Mouse (Mus musculus) heart, embryonic 11.5 days (tissue): ENCODE measurements at regions not wholly inside any gene's neighbourhood (a gene's known extent, or its start where the extent isn't known, plus 50 kb on each side); places are given as distances from the start of the nearest gene placed in this dataset.
A peak's percentile ranks its signal among the peaks of the same experiment; 100 is the strongest.

ENCODE experiments used
- ATAC-seq: fragments of 200-750 bp; cut with Nextera tagmentation; replicated peaks from 2 replicates; pipeline ENCODE4 v1.8.0; 2017; ENCODE audit warnings: moderate library complexity; ENCODE audit not compliant: insufficient number of reproducible peaks, low FRiP score, low TSS enrichment
- H3K27ac ChIP-seq: fragments of 300-500 bp; sonication (generic); 2 replicates; pipeline ENCODE4 v1.5.1; 2014; ENCODE audit warnings: mild to moderate bottlenecking, low read depth, low read length
- H3K27me3 ChIP-seq: fragments of 300-500 bp; sonication (generic); 2 replicates; pipeline ENCODE4 v1.6.1; 2014; ENCODE audit warnings: mild to moderate bottlenecking, low read length, mixed read lengths; ENCODE audit not compliant: control insufficient read depth, insufficient read depth
- H3K36me3 ChIP-seq: fragments of 300-500 bp; sonication (generic); 2 replicates; pipeline ENCODE4 v1.6.1; 2014; ENCODE audit warnings: mild to moderate bottlenecking, low read length, moderate library complexity, mixed read lengths; ENCODE audit not compliant: control insufficient read depth, insufficient read depth
- H3K4me1 ChIP-seq: fragments of 300-500 bp; sonication (generic); 2 replicates; pipeline ENCODE4 v1.6.1; 2014; ENCODE audit warnings: low read length; ENCODE audit not compliant: control insufficient read depth, insufficient read depth
- H3K4me2 ChIP-seq: fragments of 300-500 bp; sonication (generic); 2 replicates; pipeline ENCODE4 v1.6.1; 2014; ENCODE audit warnings: mild to moderate bottlenecking, moderate library complexity
- H3K4me3 ChIP-seq: fragments of 300-500 bp; sonication (generic); 2 replicates; pipeline ENCODE4 v1.5.1; 2014; ENCODE audit warnings: low read depth, low read length
- H3K9ac ChIP-seq: fragments of 300-500 bp; sonication (generic); 2 replicates; pipeline ENCODE4 v1.6.1; 2014; ENCODE audit warnings: mild to moderate bottlenecking, low read depth, low read length, moderate library complexity
- H3K9me3 ChIP-seq: fragments of 300-500 bp; sonication (generic); replicated peaks from 2 replicates; pipeline ENCODE4 v1.6.1; 2016; ENCODE audit warnings: low read length; ENCODE audit not compliant: control insufficient read depth
- WGBS: fragments of 180-500 bp; shearing (Covaris S2); extraction: QIAGEN DNeasy Blood & Tissue Kit; methylation state at CpG from one replicate; pipeline ENCODE4 v1.1.7; 2014; ENCODE audit not compliant: insufficient replicate concordance; 5-methylcytosine and 5-hydroxymethylcytosine counted together

DNA sequence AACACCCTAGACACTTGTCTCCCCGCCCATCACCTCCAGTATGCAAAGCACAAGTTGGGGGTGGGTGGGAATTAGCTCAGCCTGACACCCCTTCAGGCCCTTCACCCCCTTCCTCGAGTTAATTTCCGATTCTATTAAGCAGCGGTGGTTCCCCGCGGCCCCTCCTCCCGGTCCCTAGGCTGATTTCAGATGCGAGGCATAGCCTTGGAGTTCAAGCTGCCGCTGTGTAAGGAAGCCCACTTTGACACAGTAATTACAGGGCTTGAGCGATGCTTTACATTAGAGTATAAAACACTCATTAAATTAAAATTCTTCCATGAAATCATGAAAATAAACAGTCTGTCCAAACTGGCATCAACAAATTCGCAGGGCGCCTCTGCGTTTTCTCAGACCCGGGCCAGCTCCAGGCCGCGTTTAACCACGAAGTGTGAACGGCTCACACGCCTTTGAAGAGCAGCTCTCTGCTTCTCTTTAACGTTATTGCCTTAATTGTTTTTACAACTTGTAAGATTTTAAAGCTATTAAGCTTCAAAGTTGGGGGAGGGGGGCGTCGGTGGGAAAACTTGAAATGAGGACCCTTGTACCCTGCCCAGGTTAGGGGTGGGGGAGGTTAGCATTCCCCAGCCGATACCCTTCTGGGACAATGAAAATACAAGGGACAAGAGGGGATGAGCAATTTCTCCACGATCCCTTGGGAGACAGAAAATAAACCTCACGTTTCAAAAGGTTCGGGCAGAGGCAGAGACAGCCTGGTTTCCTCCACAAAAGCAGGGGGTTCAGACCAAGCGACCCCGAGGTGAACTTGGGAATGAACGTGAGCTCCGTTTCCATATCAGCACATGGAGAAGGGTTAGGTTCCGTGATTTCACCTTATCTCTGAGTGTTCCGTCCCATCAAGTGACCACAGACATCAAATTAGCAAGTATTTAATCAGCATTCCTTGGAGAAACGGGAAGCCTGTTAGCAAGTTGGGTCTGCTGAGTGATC, 114.4 kb downstream of the Dicer1 start:
- ATAC-seq: no peak
- Histone ChIP-seq H3K9me3 (no peaks in the 10 kb centered on the region), H3K36me3 (no peaks in the 10 kb centered on the region), H3K4me2 (peak overlapping the region; percentile 55), H3K27ac (no peak overlapping the region), H3K9ac (no peak overlapping the region), H3K27me3 (peaks cover 30% of the 10 kb centered on the region), H3K4me1 (peaks cover 14% of the 10 kb centered on the region), H3K4me3 (peak overlapping the region; percentile 19)
- 3% methylated on average over 33 of the region's 33 CpGs for WGBS

DNA sequence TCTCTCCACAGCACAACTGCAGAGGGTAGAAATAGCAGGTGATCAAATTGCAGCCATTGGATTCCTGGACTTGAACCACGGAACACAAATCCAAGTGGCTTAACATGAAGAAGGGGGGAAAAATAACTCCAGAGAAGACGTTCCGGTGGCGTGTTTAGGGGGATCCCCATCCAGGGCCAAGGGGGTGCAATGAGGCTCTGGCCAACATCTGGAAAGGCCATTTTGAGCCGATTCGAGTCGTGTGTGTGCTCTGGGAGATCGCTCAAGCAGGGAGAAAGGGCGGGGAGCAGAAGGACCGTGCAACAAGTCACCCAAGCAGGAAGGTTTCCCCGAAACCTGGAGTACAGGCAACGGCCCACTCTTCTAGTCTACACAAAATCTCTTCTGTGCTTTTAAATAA, 115.3 kb downstream of the Dicer1 start:
- 55% methylated on average over 12 of the region's 12 CpGs for WGBS
- no peak for ATAC-seq
- Histone ChIP-seq H3K27me3 (peaks cover 30% of the 10 kb centered on the region), H3K36me3 (no peaks in the 10 kb centered on the region), H3K9ac (no peak overlapping the region), H3K27ac (no peak overlapping the region), H3K4me1 (peaks cover 14% of the 10 kb centered on the region), H3K4me3 (no peak overlapping the region), H3K4me2 (no peak overlapping the region), H3K9me3 (no peaks in the 10 kb centered on the region)

DNA sequence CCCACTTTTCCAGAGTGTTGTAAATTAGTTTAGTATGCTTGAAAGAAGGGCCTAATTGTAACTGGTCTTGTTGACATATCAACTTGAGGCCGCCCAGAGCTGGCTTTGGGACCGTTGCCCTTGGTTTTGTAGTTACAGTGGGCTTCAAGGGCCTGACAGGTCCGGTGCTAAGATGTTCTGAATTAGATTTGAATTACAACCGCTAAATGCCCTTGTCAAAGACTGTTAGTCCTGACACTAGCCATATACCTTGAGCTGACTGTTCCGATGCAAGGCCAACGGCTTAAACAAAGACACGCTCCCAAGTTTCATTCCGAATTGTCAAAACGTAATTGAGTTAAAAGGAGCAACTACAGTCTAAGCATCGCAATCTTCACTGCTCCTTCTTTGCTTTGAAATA, 116.9 kb downstream of the Dicer1 start:
- H3K4me2 ChIP-seq: no peak overlapping the region
- no peaks in the 10 kb centered on the region for H3K36me3 ChIP-seq
- H3K9ac ChIP-seq: no peak overlapping the region
- no peak overlapping the region for H3K4me3 ChIP-seq
- H3K27ac ChIP-seq: no peak overlapping the region
- 68% methylated on average over 10 of the region's 10 CpGs for WGBS
- peaks cover 14% of the 10 kb centered on the region for H3K4me1 ChIP-seq
- peaks cover 30% of the 10 kb centered on the region for H3K27me3 ChIP-seq
- H3K9me3 ChIP-seq: no peaks in the 10 kb centered on the region
- no peak for ATAC-seq

DNA sequence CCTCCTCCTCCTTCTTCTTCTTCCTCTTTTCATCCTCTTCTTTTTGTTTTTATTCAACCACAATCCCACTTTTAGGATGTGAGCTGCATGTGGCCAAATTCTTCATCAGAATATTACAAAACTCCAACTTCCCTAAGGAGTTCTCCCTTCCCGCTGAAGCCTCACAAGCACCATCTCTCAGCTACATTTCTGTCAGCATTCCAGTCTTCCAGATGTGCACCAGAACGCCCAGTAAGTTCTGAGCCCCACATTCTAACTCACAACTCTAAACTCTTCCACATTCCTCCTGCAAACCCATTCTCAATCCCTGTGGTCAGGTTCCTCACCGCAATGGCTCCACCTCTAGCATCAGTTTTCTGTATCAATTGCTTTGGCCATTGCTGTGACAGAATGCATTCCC, 121.2 kb downstream of the Dicer1 start:
- Histone ChIP-seq H3K36me3 (no peaks in the 10 kb centered on the region), H3K9me3 (no peaks in the 10 kb centered on the region), H3K4me2 (no peak overlapping the region), H3K4me1 (no peaks in the 10 kb centered on the region), H3K4me3 (no peak overlapping the region), H3K9ac (no peak overlapping the region), H3K27ac (no peak overlapping the region), H3K27me3 (no peaks in the 10 kb centered on the region)
- 77% methylated on average over 3 of the region's 3 CpGs for WGBS
- ATAC-seq: no peak

DNA sequence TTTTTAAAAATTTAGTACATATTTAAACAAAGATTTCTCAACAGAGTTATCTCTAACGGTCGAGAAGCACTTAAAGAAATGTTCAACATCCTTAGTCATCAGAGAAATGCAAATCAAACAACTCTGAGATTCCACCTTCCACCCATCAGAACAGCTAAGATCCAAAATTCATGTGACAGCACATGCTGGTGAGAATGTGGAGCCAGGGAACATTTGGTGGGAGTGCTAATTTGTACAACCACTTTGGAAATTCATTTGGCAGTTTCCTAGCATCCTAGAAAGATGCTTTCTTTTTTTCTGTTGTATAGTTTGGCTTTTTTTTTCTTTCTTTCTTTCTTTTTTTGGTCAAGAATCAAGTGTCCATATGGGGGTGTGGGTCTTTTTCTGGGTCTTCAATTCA, 122.3 kb downstream of the Dicer1 start:
- H3K27ac ChIP-seq: no peak overlapping the region

DNA sequence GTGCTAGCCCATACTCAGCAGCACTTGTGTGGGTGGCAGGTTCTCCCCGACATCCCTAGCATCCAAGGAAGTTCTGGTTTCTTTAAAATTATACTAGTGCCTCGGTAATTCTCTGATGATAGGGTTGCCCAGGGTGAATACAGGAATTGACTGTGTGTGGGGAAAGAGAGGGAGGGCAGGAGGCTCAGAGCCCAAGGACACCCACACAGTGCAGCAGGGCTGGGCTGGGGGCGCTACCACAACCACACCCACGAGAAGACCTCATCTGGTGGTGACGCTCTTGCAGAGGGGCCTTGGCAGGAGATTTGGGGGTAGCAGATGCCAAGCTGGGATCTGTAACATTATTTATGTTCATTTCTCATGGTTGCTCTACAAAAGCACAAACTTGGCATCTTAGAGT, 125.7 kb downstream of the Dicer1 start:
- Histone ChIP-seq H3K4me3 (no peak overlapping the region), H3K9me3 (no peaks in the 10 kb centered on the region), H3K4me2 (no peak overlapping the region), H3K36me3 (no peaks in the 10 kb centered on the region), H3K4me1 (no peaks in the 10 kb centered on the region), H3K27me3 (no peaks in the 10 kb centered on the region; the same call in 1 of the 2 replicates), H3K27ac (no peak overlapping the region), H3K9ac (no peak overlapping the region)
- WGBS: 77% methylated on average over 5 of the region's 5 CpGs
- ATAC-seq: no peak

More for the DNA sequence above, 122.3 kb downstream of the Dicer1 start:
- H3K27me3 ChIP-seq: no peaks in the 10 kb centered on the region
- ATAC-seq: no peak
- H3K4me3 ChIP-seq: no peak overlapping the region
- no peaks in the 10 kb centered on the region for H3K4me1 ChIP-seq
- H3K36me3 ChIP-seq: no peaks in the 10 kb centered on the region
- H3K9me3 ChIP-seq: no peaks in the 10 kb centered on the region
- 85% methylated on average over 2 of the region's 2 CpGs for WGBS
- H3K9ac ChIP-seq: no peak overlapping the region
- H3K4me2 ChIP-seq: no peak overlapping the region

DNA sequence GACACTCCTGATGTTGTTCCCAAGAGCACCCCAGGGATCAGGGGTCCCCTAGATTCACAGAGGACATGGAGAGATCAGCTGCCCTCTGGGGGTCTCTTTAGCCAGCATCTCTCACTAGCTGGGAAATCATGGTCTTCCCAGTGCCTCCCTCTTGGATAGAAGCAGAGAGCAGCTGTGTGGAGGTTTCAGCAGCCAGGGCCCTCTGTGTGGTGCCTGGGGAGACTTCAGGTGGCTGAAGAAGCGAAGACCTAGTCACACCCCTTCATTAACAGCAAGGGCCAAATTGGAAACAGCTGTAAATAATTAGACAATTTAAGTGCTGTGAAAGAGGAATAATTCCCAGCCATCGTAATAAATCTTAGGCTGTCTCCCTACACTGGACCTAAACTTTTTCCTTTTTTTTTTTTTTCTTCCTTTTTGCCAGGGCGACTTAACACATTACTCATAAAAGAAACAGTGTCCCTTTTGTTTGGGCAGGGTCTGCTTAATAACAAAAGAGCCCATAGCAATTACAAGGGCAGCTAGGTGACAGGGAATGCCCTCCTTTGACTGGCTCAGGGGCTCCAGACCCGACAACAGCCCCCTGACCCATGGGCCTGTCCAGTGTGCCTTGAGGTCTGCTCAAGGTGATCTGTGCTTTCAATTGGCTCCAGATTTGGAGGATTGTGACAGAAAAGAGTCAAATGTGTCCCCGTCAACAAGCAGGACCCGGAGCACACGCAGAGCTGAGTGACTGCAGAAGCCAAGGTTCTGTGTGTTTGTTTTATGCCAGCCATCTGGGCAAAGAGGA, 127.7 kb downstream of the Dicer1 start:
- no peaks in the 10 kb centered on the region for H3K9me3 ChIP-seq
- no peak for ATAC-seq
- H3K4me3 ChIP-seq: no peak overlapping the region
- H3K4me1 ChIP-seq: no peaks in the 10 kb centered on the region
- WGBS: 69% methylated on average over 7 of the region's 7 CpGs
- no peaks in the 10 kb centered on the region; the same call in 1 of the 2 replicates for H3K27me3 ChIP-seq
- no peaks in the 10 kb centered on the region for H3K36me3 ChIP-seq
- H3K27ac ChIP-seq: no peak overlapping the region
- no peak overlapping the region for H3K9ac ChIP-seq
- H3K4me2 ChIP-seq: no peak overlapping the region

DNA sequence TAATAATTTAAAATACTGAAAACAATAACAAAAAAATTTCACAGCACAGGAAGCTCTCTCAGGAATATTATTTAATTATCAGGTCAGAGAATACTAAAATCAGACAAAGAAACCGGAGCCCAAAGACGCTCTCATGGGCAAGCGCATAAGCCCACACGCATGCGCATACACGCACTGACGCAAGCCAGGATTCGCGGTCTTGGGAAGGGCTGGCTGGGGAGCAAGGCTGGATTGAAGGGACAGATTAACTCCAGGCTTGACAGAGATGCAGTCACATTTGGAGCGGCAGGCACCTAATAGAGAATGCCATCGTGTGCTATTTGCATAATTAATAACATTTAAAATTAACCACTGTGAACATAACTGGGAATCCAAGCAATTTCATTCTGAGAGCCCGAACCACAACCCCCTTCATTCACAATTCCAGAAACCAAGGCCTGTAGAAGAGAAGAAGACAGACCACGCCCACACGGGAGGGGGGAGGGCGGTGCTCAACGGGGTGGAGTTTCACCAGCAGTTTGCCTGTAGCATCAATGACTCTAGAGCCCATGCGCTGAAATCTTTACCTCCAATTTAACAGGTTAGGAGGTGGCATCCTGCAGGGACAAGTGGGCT, 134.5 kb downstream of the Dicer1 start:
- Histone ChIP-seq H3K27ac (no peak overlapping the region), H3K4me1 (peaks cover 4% of the 10 kb centered on the region; the same call in 1 of the 2 replicates), H3K36me3 (no peaks in the 10 kb centered on the region), H3K4me2 (peak overlapping the region; percentile 57), H3K27me3 (peaks cover 4% of the 10 kb centered on the region; the same call in 1 of the 2 replicates), H3K9ac (0 out of 2 replicates have a peak overlapping the region, but pooled peaks have one; percentile 34), H3K4me3 (peak overlapping the region; percentile 18; the same call in 1 of the 2 replicates), H3K9me3 (no peaks in the 10 kb centered on the region; the same call in 1 of the 2 replicates)
- 11% methylated on average over 17 of the region's 17 CpGs for WGBS
- ATAC-seq: no peak
